Mouse (Mus musculus): Measurements from ENCODE around the gene Tlr4. TPM values are rescaled to one million over a fixed set of nuclear protein-coding genes. Genes with fewer than 3 reads are reported as not detected.

Gene Tlr4
- 3.4 and 4.0 TPM in 2 replicates for polyA plus RNA-seq (2015; fragmentation: Nextera tagmentation; extraction: Ambion mirVana)

- ATAC-seq (peak; percentile 78), DNase-seq (ENCODE audit: low spot score) (peak; percentile 91)
- Histone ChIP-seq H3K27ac (ENCODE audit: low read length) (peak within 1 kb of the TSS; percentile 82), H3K9me3 (ENCODE audit: low read length) (no peaks in the 10 kb centered on the region), H3K9ac (replicated peaks; ENCODE audit: low read depth) (peak within 1 kb of the TSS; percentile 16; the same call in 1 of the 2 replicates), H3K36me3 (ENCODE audit: insufficient read depth, low read length) (no peaks in the 10 kb centered on the region), H3K4me1 (ENCODE audit: insufficient read depth, low read depth, low read length) (no peaks in the 10 kb centered on the region), H3K27me3 (replicated peaks; ENCODE audit: insufficient read depth, low read length) (no peaks in the 10 kb centered on the region), H3K4me2 (replicated peaks; ENCODE audit: low read depth, low read length) (peak within 1 kb of the TSS; percentile 52), H3K4me3 (ENCODE audit: low read depth, low read length) (peak within 1 kb of the TSS; percentile 31)
- no peak for TF ChIP-seq CTCF (IDR thresholded peaks at IDR 0.05)
- TF ChIP-seq EP300 (IDR thresholded peaks at IDR 0.05), result no peak
- 16% methylated on average over 11 of the region's 11 CpGs for WGBS
These were observed at the start of gene Tlr4 for GRCm38 (mm10) chr4:66827463-66828162. TSS of gene Tlr4 (plus strand) at chr4:66827584.

- TF ChIP-seq CTCF (IDR thresholded peaks at IDR 0.05) (no peak), EP300 (IDR thresholded peaks at IDR 0.05) (no peak)
- no peaks in the 10 kb centered on the region for H3K36me3 ChIP-seq (ENCODE audit: insufficient read depth, low read length)
- H3K9ac ChIP-seq (replicated peaks; ENCODE audit: low read depth), result no peak overlapping the region
- ATAC-seq (no peak), DNase-seq (ENCODE audit: low spot score) (no peak)
- H3K9me3 ChIP-seq (ENCODE audit: low read length), result no peaks in the 10 kb centered on the region
- no peaks in the 10 kb centered on the region for H3K4me1 ChIP-seq (ENCODE audit: insufficient read depth, low read depth, low read length)
- no peaks in the 10 kb centered on the region for H3K27me3 ChIP-seq (replicated peaks; ENCODE audit: insufficient read depth, low read length)
- no peak overlapping the region for H3K27ac ChIP-seq (ENCODE audit: low read length)
- H3K4me2 ChIP-seq (replicated peaks; ENCODE audit: low read depth, low read length), result no peak overlapping the region
- H3K4me3 ChIP-seq (ENCODE audit: low read depth, low read length), result no peak overlapping the region
- 76% methylated on average over 2 of the region's 2 CpGs for WGBS
These were observed 33.1 kb upstream of the Tlr4 start for GRCm38 (mm10) chr4:66794283-66794682.

GRCm38 (mm10) chr4:66796683-66797082 is 30.7 kb upstream of the Tlr4 start:
- Histone ChIP-seq H3K36me3 (ENCODE audit: insufficient read depth, low read length) (no peaks in the 10 kb centered on the region), H3K4me3 (ENCODE audit: low read depth, low read length) (no peak overlapping the region), H3K9ac (replicated peaks; ENCODE audit: low read depth) (no peak overlapping the region), H3K4me2 (replicated peaks; ENCODE audit: low read depth, low read length) (no peak overlapping the region), H3K27ac (ENCODE audit: low read length) (no peak overlapping the region), H3K27me3 (replicated peaks; ENCODE audit: insufficient read depth, low read length) (no peaks in the 10 kb centered on the region), H3K9me3 (ENCODE audit: low read length) (no peaks in the 10 kb centered on the region), H3K4me1 (ENCODE audit: insufficient read depth, low read depth, low read length) (no peaks in the 10 kb centered on the region)
- no peak for DNase-seq (ENCODE audit: low spot score)
- ATAC-seq, result no peak
- 94% methylated on average over 2 of the region's 2 CpGs for WGBS
- TF ChIP-seq EP300 (IDR thresholded peaks at IDR 0.05) (no peak), CTCF (IDR thresholded peaks at IDR 0.05) (no peak)

- ATAC-seq (no peak), DNase-seq (ENCODE audit: low spot score) (no peak)
- TF ChIP-seq EP300 (IDR thresholded peaks at IDR 0.05) (no peak), CTCF (IDR thresholded peaks at IDR 0.05) (no peak)
- Histone ChIP-seq H3K9ac (replicated peaks; ENCODE audit: low read depth) (no peak overlapping the region), H3K9me3 (ENCODE audit: low read length) (no peaks in the 10 kb centered on the region), H3K4me1 (ENCODE audit: insufficient read depth, low read depth, low read length) (no peaks in the 10 kb centered on the region), H3K27ac (ENCODE audit: low read length) (no peak overlapping the region), H3K4me3 (ENCODE audit: low read depth, low read length) (no peak overlapping the region), H3K36me3 (ENCODE audit: insufficient read depth, low read length) (no peaks in the 10 kb centered on the region), H3K27me3 (replicated peaks; ENCODE audit: insufficient read depth, low read length) (no peaks in the 10 kb centered on the region), H3K4me2 (replicated peaks; ENCODE audit: low read depth, low read length) (no peak overlapping the region)
- 70% methylated on average over 4 of the region's 4 CpGs for WGBS
These were observed 22.7 kb upstream of the Tlr4 start for GRCm38 (mm10) chr4:66804552-66805301.

GRCm38 (mm10) chr4:66805747-66806146 is 21.6 kb upstream of the Tlr4 start:
- no peaks in the 10 kb centered on the region for H3K9me3 ChIP-seq (ENCODE audit: low read length)
- DNase-seq (ENCODE audit: low spot score), result peak; percentile 10
- H3K4me3 ChIP-seq (ENCODE audit: low read depth, low read length), result no peak overlapping the region
- H3K9ac ChIP-seq (replicated peaks; ENCODE audit: low read depth), result no peak overlapping the region
- H3K4me2 ChIP-seq (replicated peaks; ENCODE audit: low read depth, low read length), result no peak overlapping the region
- no peaks in the 10 kb centered on the region for H3K36me3 ChIP-seq (ENCODE audit: insufficient read depth, low read length)
- no peak for ATAC-seq
- no peaks in the 10 kb centered on the region for H3K4me1 ChIP-seq (ENCODE audit: insufficient read depth, low read depth, low read length)
- no peaks in the 10 kb centered on the region for H3K27me3 ChIP-seq (replicated peaks; ENCODE audit: insufficient read depth, low read length)
- TF ChIP-seq EP300 (IDR thresholded peaks at IDR 0.05) (no peak), CTCF (IDR thresholded peaks at IDR 0.05) (no peak)
- H3K27ac ChIP-seq (ENCODE audit: low read length), result no peak overlapping the region

- no peak overlapping the region for H3K4me3 ChIP-seq (ENCODE audit: low read depth, low read length)
- ATAC-seq (no peak), DNase-seq (ENCODE audit: low spot score) (no peak)
- H3K27me3 ChIP-seq (replicated peaks; ENCODE audit: insufficient read depth, low read length), result no peaks in the 10 kb centered on the region
- WGBS, result 74% methylated on average over 3 of the region's 3 CpGs
- no peak overlapping the region for H3K9ac ChIP-seq (replicated peaks; ENCODE audit: low read depth)
- H3K9me3 ChIP-seq (ENCODE audit: low read length), result no peaks in the 10 kb centered on the region
- H3K4me1 ChIP-seq (ENCODE audit: insufficient read depth, low read depth, low read length), result no peaks in the 10 kb centered on the region
- TF ChIP-seq CTCF (IDR thresholded peaks at IDR 0.05) (no peak), EP300 (IDR thresholded peaks at IDR 0.05) (no peak)
- H3K4me2 ChIP-seq (replicated peaks; ENCODE audit: low read depth, low read length), result no peak overlapping the region
- no peak overlapping the region for H3K27ac ChIP-seq (ENCODE audit: low read length)
- H3K36me3 ChIP-seq (ENCODE audit: insufficient read depth, low read length), result no peaks in the 10 kb centered on the region
These were observed 10.9 kb upstream of the Tlr4 start for GRCm38 (mm10) chr4:66816364-66817026.
